Mouse (Mus musculus): ENCODE measurements around the gene Tnf.

DNA sequence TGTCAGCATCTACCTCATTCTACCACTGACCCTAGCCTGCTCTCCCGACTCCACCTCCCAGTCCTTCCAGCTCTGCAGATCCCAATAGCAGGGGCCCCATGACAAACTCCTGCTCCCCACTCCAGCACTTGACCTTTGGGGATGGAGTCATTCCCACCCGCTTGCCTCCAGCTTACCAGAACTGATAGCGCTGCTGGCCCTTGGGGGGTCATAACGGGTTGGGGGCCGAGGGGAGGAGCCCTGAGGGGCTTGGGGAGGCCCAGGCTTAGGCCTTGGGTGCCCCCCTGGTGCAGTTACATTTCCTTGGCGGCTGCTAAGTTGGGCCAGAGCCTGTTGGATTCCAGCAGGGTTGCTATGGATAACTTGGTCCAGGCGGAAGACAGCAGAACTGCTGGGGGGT, 47.2 kb downstream of the Tnf start:
- TF ChIP-seq CTCF (IDR thresholded peaks at IDR 0.05; ENCODE audit: borderline replicate concordance, extremely low read depth, insufficient read depth, insufficient read length) (no peak), POLR2A (IDR thresholded peaks at IDR 0.05; ENCODE audit: borderline replicate concordance, extremely low read depth, insufficient read depth, insufficient read length, poor library complexity, severe bottlenecking) (no peak)

Measured in brain, embryonic 14.5 days (tissue).